Mouse (Mus musculus) ES-E14 (cell line): ENCODE results near the gene Chrne. TPM values are rescaled to one million over a fixed set of nuclear protein-coding genes. Genes with fewer than 3 reads are reported as not detected.
A peak's percentile ranks its signal among the peaks of the same experiment; 100 is the strongest.

Experiments used
- DNase-seq: peaks from one replicate; pipeline ENCODE4 v3.0.0-alpha.2; 2013; ENCODE audit warnings: low read depth, low spot score
- H3K27ac ChIP-seq: 2 replicates; pipeline ENCODE4 v1.5.1; 2012; ENCODE audit warnings: low read depth, mild to moderate bottlenecking, low read length, moderate library complexity, mixed read lengths; ENCODE audit not compliant: poor library complexity, insufficient read depth, severe bottlenecking
- H3K36me3 ChIP-seq: 2 replicates; pipeline ENCODE4 v1.6.1; 2012; ENCODE audit warnings: mild to moderate bottlenecking, low read length, moderate library complexity, mixed read lengths; ENCODE audit not compliant: control insufficient read depth, poor library complexity, insufficient read depth, severe bottlenecking
- H3K4me1 ChIP-seq, 2 experiments: fragments of 150-350 bp in 1 of 2; sonication (generic) in 1 of 2; 2 replicates each; pipeline ENCODE4 v1.6.1; 2012; ENCODE audit warnings: low read length in 2 of 2, mild to moderate bottlenecking in 1 of 2, mixed read lengths in 1 of 2; ENCODE audit not compliant: control insufficient read depth in 2 of 2, insufficient read depth in 2 of 2, poor library complexity in 1 of 2
- H3K4me3 ChIP-seq, 2 experiments: fragments of 150-350 bp in 1 of 2; sonication (generic) in 1 of 2; 2 replicates each; pipeline ENCODE4 v1.5.1; 2012; ENCODE audit warnings: low read length in 2 of 2, low read depth in 1 of 2, mild to moderate bottlenecking in 1 of 2, mixed read lengths in 1 of 2; ENCODE audit not compliant: insufficient read depth in 1 of 2, poor library complexity in 1 of 2, severe bottlenecking in 1 of 2
- H3K9ac ChIP-seq: 2 replicates; pipeline ENCODE4 v1.6.1; 2012; ENCODE audit warnings: low read depth, mild to moderate bottlenecking, low read length, mixed read lengths; ENCODE audit not compliant: poor library complexity, insufficient read depth, severe bottlenecking
- H3K9me3 ChIP-seq: fragments of 150-350 bp; sonication (generic); 2 replicates; pipeline ENCODE4 v1.6.1; 2012; ENCODE audit warnings: low read depth, mild to moderate bottlenecking, low read length; ENCODE audit not compliant: control insufficient read depth, insufficient read depth
- CHD2 ChIP-seq: IDR thresholded peaks from 2 replicates; pipeline ENCODE4 v1.6.1; 2014; ENCODE audit warnings: mild to moderate bottlenecking, low read depth, low read length, inconsistent platforms
- HCFC1 ChIP-seq: IDR thresholded peaks from 2 replicates; pipeline ENCODE4 v1.6.1; 2012; ENCODE audit warnings: low read length, inconsistent platforms, borderline replicate concordance; ENCODE audit not compliant: insufficient read depth
- MAFK ChIP-seq: IDR thresholded peaks from 2 replicates; pipeline ENCODE4 v1.6.1; 2014; ENCODE audit warnings: mild to moderate bottlenecking, low read depth, low read length, inconsistent platforms; ENCODE audit not compliant: insufficient read depth
- ZC3H11A ChIP-seq: IDR thresholded peaks from 2 replicates; pipeline ENCODE4 v1.6.1; 2012; ENCODE audit warnings: low read depth, mild to moderate bottlenecking, inconsistent platforms, low read length, borderline replicate concordance
- ZNF384 ChIP-seq: IDR thresholded peaks from 2 replicates; pipeline ENCODE4 v1.6.1; 2012; ENCODE audit warnings: low read depth, low read length, inconsistent platforms
- in situ Hi-C, 2 experiments: fragments of 600-800 bp; cut with MboI; formaldehyde crosslinking; loops; one replicate each; pipeline ENCODE4 v1.15.1; 2025; ENCODE audit warnings: low sequenced_read_pairs in 2 of 2, inconsistent platforms in 1 of 2; ENCODE audit not compliant: unreplicated experiment in 2 of 2
- total RNA-seq: library from RNA; depleted of rRNA; stranded (reverse); fragments of 300-350 nt; gene quantifications from 2 replicates; pipeline ENCODE4 v1.2.3, GENCODE M21; 2012; rRNA removed

Gene Chrne
- total RNA-seq, result 1.2 TPM in 1 of 2 replicates, not detected in the other

DNA sequence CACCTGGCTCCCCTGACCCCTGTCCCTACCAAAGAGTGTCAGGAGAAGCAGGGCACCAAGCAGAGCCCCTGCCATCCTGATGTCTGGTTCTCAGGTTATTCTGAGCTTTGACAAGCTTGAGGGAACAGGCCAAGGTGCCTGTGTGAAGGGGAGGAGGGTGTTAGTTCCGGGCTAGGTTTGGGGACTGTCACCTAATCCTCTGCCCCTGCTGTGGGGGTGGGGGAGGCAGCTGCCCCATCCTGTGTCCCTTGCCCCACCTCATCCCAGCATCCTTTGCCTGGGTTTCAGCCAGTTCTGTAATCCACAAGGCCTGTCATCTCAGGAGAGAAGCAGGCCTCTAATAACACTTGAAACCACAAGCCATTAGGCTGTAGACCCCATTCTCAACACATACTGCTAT, at the start of gene Chrne:
Chrne (minus strand) TSS at position 116 of the 400 bp plus-strand sequence.
- H3K4me3 ChIP-seq, result no peak within 1 kb of the TSS
- H3K36me3 ChIP-seq, result no peaks in the 10 kb centered on the region
- DNase-seq, result no peak
- H3K27ac ChIP-seq, result no peak within 1 kb of the TSS
- in situ Hi-C loops, result loop anchor here in 1 of 2 experiments (5.0 kb wide), 1 partner anchor 92 kb away; the partner anchor contains the start of gene Psmb6
- no peak within 1 kb of the TSS for H3K9ac ChIP-seq
- H3K9me3 ChIP-seq, result no peaks in the 10 kb centered on the region
- peaks cover 0 to 12% of the 10 kb centered on the region in 2 experiments; a peak in 2 of 4 replicates for H3K4me1 ChIP-seq
- no peak for TF ChIP-seq HCFC1
- no peak for TF ChIP-seq MAFK
- TF ChIP-seq ZNF384, result no peak
- no peak for TF ChIP-seq ZC3H11A
- no peak for TF ChIP-seq CHD2

DNA sequence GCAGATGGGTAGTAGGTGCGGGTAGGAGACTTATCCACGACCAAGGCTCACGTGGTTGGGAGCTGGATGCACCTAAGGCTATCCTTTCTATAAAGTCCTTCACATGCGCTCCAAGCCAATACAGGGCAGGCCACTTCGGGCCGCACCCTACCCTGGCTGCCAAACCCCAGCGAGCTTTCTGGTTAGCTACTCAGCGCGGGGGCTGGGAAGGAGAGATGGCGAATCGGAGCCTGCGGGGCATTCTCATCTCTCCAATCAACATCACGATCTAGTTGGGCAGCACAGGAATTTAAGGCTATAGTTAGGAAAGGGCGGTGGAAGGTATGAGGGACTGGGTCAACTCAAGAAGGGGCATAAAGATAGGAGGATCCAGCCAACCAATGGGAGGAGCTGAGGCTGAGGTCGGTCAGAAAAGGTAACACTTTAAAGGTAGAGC, 49.3 kb upstream of the Chrne start:
- TF ChIP-seq ZC3H11A (no peak), HCFC1 (0 out of 2 replicates have a peak, but pooled peaks have one; percentile 16)
- Histone ChIP-seq H3K9ac (peak overlapping the region; percentile 80), H3K4me3 (peak overlapping the region; percentile 67 to 91), H3K27ac (peak overlapping the region; percentile 80), H3K9me3 (no peaks in the 10 kb centered on the region), H3K36me3 (peaks cover 26% of the 10 kb centered on the region), H3K4me1 (peaks cover 0 to 7% of the 10 kb centered on the region in 2 experiments; a peak in 2 of 4 replicates)
- in situ Hi-C loops, result no loop called here
- no peak for DNase-seq

DNA sequence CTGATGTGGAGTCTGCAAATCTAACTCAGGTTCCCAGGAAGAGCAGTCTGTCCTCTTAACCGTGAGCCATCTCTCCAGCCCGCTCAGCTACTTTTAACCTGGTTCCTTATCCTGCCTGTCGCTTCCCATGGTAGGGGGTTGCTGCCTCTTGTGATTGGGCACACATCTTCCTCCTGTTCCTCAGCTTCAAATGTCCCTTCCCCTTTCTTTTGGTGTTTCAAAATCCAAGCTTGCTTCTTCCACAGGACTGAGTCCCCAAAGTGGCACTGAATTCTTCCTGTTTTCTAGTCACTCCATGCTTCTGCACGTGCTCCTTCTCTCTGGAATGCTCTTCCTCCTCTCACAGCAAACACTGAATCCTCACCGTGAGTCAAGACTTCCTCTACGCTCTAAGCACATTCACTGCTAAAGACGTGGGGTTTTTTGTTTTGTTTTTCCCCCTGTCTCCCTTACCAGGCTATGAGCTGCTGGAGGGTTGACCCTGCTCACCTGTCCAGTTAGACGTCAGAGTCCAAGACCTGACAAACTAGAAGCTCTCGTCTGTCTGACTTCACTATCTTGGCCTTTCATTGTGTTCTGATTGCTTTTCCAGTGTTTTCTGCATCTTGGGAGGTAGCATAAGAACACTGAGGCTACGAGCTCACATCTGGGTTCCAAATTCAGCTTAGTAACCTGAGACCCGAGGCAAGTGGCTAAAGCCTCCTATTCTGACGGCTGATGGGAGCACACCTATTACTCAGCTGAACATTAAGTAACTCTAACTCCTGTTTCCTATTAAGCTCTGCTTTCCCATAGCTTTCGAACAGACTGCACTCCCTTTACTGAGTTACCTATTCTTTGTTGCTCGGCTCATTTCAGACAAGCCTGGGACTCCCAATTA, 48.5 kb upstream of the Chrne start:
- Histone ChIP-seq H3K4me1 (peaks cover 0 to 7% of the 10 kb centered on the region in 2 experiments; a peak in 2 of 4 replicates), H3K36me3 (peaks cover 33% of the 10 kb centered on the region), H3K9me3 (no peaks in the 10 kb centered on the region), H3K27ac (peak overlapping the region; percentile 80; the same call in 1 of the 2 replicates), H3K9ac (peak overlapping the region; percentile 40; the same call in 1 of the 2 replicates), H3K4me3 (peak overlapping the region; percentile 67 to 91; a peak in 3 of 4 replicates)
- no peak for TF ChIP-seq MAFK
- TF ChIP-seq ZC3H11A, result no peak
- TF ChIP-seq ZNF384, result no peak
- no peak for TF ChIP-seq CHD2
- in situ Hi-C loops, result no loop called here
- no peak for DNase-seq

- Histone ChIP-seq H3K4me3 (no peak overlapping the region), H3K4me1 (peaks cover 0 to 5% of the 10 kb centered on the region in 2 experiments; a peak in 2 of 4 replicates), H3K27ac (no peak overlapping the region), H3K36me3 (peaks cover 34% of the 10 kb centered on the region), H3K9me3 (no peaks in the 10 kb centered on the region), H3K9ac (no peak overlapping the region; the same call in 1 of the 2 replicates)
- DNase-seq, result no peak
- in situ Hi-C loops, result no loop called here
- TF ChIP-seq ZNF384 (no peak), HCFC1 (no peak), CHD2 (no peak), MAFK (no peak), ZC3H11A (no peak)
These were observed 47.7 kb upstream of the Chrne start for GRCm38 (mm10) chr11:70666687-70667086.

DNA sequence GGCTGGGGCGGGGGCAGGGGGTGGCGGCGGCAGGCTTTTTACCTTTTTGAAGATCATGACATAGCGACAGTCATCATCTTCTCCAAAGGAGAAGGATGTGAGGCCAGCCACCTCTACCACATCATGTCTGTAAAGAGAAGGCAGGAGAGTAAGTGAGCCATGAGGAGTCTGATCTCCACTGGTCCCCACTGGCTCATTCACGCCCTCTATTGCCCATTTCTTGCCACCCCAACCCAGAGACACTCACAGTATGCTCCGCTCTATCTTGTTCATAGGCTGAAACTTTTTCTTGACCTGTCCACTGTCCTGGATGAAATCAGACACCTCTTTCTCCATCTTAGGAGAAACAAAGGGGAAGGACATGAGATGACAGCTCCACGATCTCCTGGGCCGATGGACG, 45.7 kb upstream of the Chrne start:
- H3K9me3 ChIP-seq, result no peaks in the 10 kb centered on the region
- no peak overlapping the region for H3K9ac ChIP-seq
- H3K27ac ChIP-seq, result no peak overlapping the region
- H3K4me3 ChIP-seq, result no peak overlapping the region
- no peak for DNase-seq
- TF ChIP-seq ZC3H11A (no peak), CHD2 (no peak), ZNF384 (no peak), HCFC1 (no peak), MAFK (no peak)
- peaks cover 35% of the 10 kb centered on the region for H3K36me3 ChIP-seq
- in situ Hi-C loops, result no loop called here
- no peaks in the 10 kb centered on the region; a peak in 1 of 4 replicates for H3K4me1 ChIP-seq
